Mouse (Mus musculus) CH12.LX (cell line): ENCODE data around the gene Mavs. TPM values are rescaled to one million over a fixed set of nuclear protein-coding genes. Genes with fewer than 3 reads are reported as not detected.

Experiments
- DNase-seq: peaks from one replicate; pipeline ENCODE4 v3.0.0-alpha.2; 2013; ENCODE audit errors: extremely low read depth
- H3K27ac ChIP-seq: 2 replicates; pipeline ENCODE4 v1.5.1; 2012; ENCODE audit warnings: low read depth, mild to moderate bottlenecking, control low read depth, moderate library complexity; ENCODE audit not compliant: insufficient read depth
- H3K27me3 ChIP-seq: replicated peaks from 2 replicates; pipeline ENCODE3; 2012; ENCODE audit warnings: inconsistent platforms
- H3K36me3 ChIP-seq, 2 experiments: replicated peaks in 1 of 2; 2 replicates each; pipeline versions ENCODE3 to v1.6.1; 2012; ENCODE audit warnings: inconsistent platforms in 1 of 2, low read length in 1 of 2, mild to moderate bottlenecking in 1 of 2, mixed read lengths in 1 of 2, moderate library complexity in 1 of 2; ENCODE audit not compliant: control insufficient read depth in 1 of 2, insufficient read depth in 1 of 2
- H3K4me1 ChIP-seq, 2 experiments: 2 replicates each; pipeline ENCODE4 v1.6.1; 2012; ENCODE audit warnings: inconsistent platforms in 1 of 2, moderate library complexity in 1 of 2; ENCODE audit not compliant: insufficient read depth in 2 of 2, control insufficient read depth in 1 of 2
- H3K4me2 ChIP-seq: 2 replicates; pipeline ENCODE4 v1.6.1; 2012; ENCODE audit warnings: low read depth, mild to moderate bottlenecking, control low read depth; ENCODE audit not compliant: poor library complexity, insufficient read depth, severe bottlenecking
- H3K4me3 ChIP-seq, 3 experiments: fragments of 150-350 bp in 1 of 3; sonication (generic) in 1 of 3; replicated peaks in 1 of 3; 2 replicates each; pipeline versions ENCODE3 to v1.5.1; 2011 to 2012; ENCODE audit warnings: low read depth in 2 of 3, low read length in 2 of 3, mild to moderate bottlenecking in 2 of 3, moderate library complexity in 2 of 3, control low read depth in 1 of 3, improper control_type of control experiment in 1 of 3, inconsistent platforms in 1 of 3, mixed read lengths in 1 of 3; ENCODE audit not compliant: poor library complexity in 1 of 3
- H3K79me2 ChIP-seq: replicated peaks from 2 replicates; pipeline ENCODE4 v1.6.1; 2012; ENCODE audit warnings: mild to moderate bottlenecking, moderate library complexity; ENCODE audit not compliant: control insufficient read depth, poor library complexity, insufficient read depth, severe bottlenecking; ENCODE audit errors: extremely low read depth
- H3K9ac ChIP-seq: 2 replicates; pipeline ENCODE4 v1.6.1; 2012; ENCODE audit warnings: low read depth, mild to moderate bottlenecking, control low read depth, moderate library complexity; ENCODE audit not compliant: insufficient read depth
- H3K9me3 ChIP-seq: replicated peaks from 2 replicates; pipeline ENCODE3; 2012; ENCODE audit warnings: low read length, inconsistent platforms, mixed read lengths
- BHLHE40 ChIP-seq: IDR thresholded peaks from 2 replicates; pipeline ENCODE4 v1.6.1; 2011; ENCODE audit warnings: mild to moderate bottlenecking, low read depth, low read length, improper control_type of control experiment
- CHD1 ChIP-seq: IDR thresholded peaks from 2 replicates; pipeline ENCODE4 v1.6.1; 2012; ENCODE audit warnings: low read depth, low read length, improper control_type of control experiment, inconsistent platforms
- CHD2 ChIP-seq: IDR thresholded peaks from 2 replicates; pipeline ENCODE4 v1.6.1; 2011; ENCODE audit warnings: low read length, improper control_type of control experiment
- EP300 ChIP-seq: IDR thresholded peaks from 2 replicates; pipeline ENCODE4 v1.6.1; 2011; ENCODE audit warnings: low read length, improper control_type of control experiment
- HCFC1 ChIP-seq: IDR thresholded peaks from 2 replicates; pipeline ENCODE4 v1.6.1; 2012; ENCODE audit warnings: low read depth, mild to moderate bottlenecking, inconsistent platforms, low read length, improper control_type of control experiment
- IRF4 ChIP-seq: IDR thresholded peaks from 2 replicates; pipeline ENCODE4 v1.6.1; 2014; ENCODE audit warnings: low read depth, mild to moderate bottlenecking, inconsistent platforms, low read length, improper control_type of control experiment
- JUN ChIP-seq: IDR thresholded peaks from 2 replicates; pipeline ENCODE4 v1.6.1; 2011; ENCODE audit warnings: low read depth, mild to moderate bottlenecking, low read length, improper control_type of control experiment, moderate library complexity; ENCODE audit not compliant: insufficient read depth
- JUND ChIP-seq: conservative IDR thresholded peaks from 2 replicates; pipeline ENCODE4 v1.6.1; 2011; ENCODE audit warnings: low read depth, low read length, improper control_type of control experiment
- KAT2A ChIP-seq: IDR thresholded peaks from 2 replicates; pipeline ENCODE4 v1.6.1; 2012; ENCODE audit warnings: low read length, improper control_type of control experiment, inconsistent platforms; ENCODE audit not compliant: insufficient replicate concordance
- MAFK ChIP-seq: IDR thresholded peaks from 2 replicates; pipeline ENCODE4 v1.6.1; 2011; ENCODE audit warnings: low read length, improper control_type of control experiment; ENCODE audit not compliant: insufficient replicate concordance
- MAZ ChIP-seq: IDR thresholded peaks from 2 replicates; pipeline ENCODE4 v1.6.1; 2012; ENCODE audit warnings: low read depth, mild to moderate bottlenecking, inconsistent platforms, low read length, improper control_type of control experiment, moderate library complexity
- MEF2A ChIP-seq: IDR thresholded peaks from 2 replicates; pipeline ENCODE4 v1.6.1; 2014; ENCODE audit warnings: low read depth, mild to moderate bottlenecking, inconsistent platforms, low read length, improper control_type of control experiment, borderline replicate concordance
- MXI1 ChIP-seq: IDR thresholded peaks from 2 replicates; pipeline ENCODE4 v1.6.1; 2011; ENCODE audit warnings: mild to moderate bottlenecking, low read depth, low read length, improper control_type of control experiment
- MYC ChIP-seq: IDR thresholded peaks from 2 replicates; pipeline ENCODE4 v1.6.1; 2011; ENCODE audit warnings: low read depth, mild to moderate bottlenecking, improper control_type of control experiment, low read length
- PAX5 ChIP-seq: IDR thresholded peaks from 2 replicates; pipeline ENCODE4 v1.6.1; 2012; ENCODE audit warnings: low read length, inconsistent platforms, mixed read lengths
- POLR2A ChIP-seq: IDR thresholded peaks from 2 replicates; pipeline ENCODE4 v1.6.1; 2011; ENCODE audit warnings: low read depth, mild to moderate bottlenecking, improper control_type of control experiment, low read length
- POLR2AphosphoS2 ChIP-seq: IDR thresholded peaks from 2 replicates; pipeline ENCODE4 v1.6.1; 2011; ENCODE audit warnings: low read depth, low read length, improper control_type of control experiment
- RAD21 ChIP-seq: IDR thresholded peaks from 2 replicates; pipeline ENCODE4 v1.6.1; 2011; ENCODE audit warnings: low read depth, mild to moderate bottlenecking, low read length, improper control_type of control experiment, moderate library complexity
- RCOR1 ChIP-seq: conservative IDR thresholded peaks from 2 replicates; pipeline ENCODE4 v1.6.1; 2012; ENCODE audit warnings: low read depth, mild to moderate bottlenecking, inconsistent platforms, low read length, improper control_type of control experiment
- SIN3A ChIP-seq: IDR thresholded peaks from 2 replicates; pipeline ENCODE4 v1.6.1; 2012; ENCODE audit warnings: low read length, improper control_type of control experiment, inconsistent platforms
- SMC3 ChIP-seq: IDR thresholded peaks from 2 replicates; pipeline ENCODE4 v1.6.1; 2011; ENCODE audit warnings: low read depth, low read length, improper control_type of control experiment
- TBP ChIP-seq: conservative IDR thresholded peaks from 2 replicates; pipeline ENCODE4 v1.6.1; 2011; ENCODE audit warnings: low read depth, low read length, improper control_type of control experiment
- USF1 ChIP-seq: IDR thresholded peaks from 2 replicates; pipeline ENCODE4 v1.6.1; 2014; ENCODE audit warnings: low read depth, mild to moderate bottlenecking, inconsistent platforms, low read length, improper control_type of control experiment
- USF2 ChIP-seq: conservative IDR thresholded peaks from 2 replicates; pipeline ENCODE4 v1.6.1; 2011; ENCODE audit warnings: low read depth, low read length, improper control_type of control experiment
- ZKSCAN1 ChIP-seq: IDR thresholded peaks from 2 replicates; pipeline ENCODE4 v1.6.1; 2012; ENCODE audit warnings: low read depth, inconsistent platforms, low read length, improper control_type of control experiment, borderline replicate concordance
- ZNF384 ChIP-seq: IDR thresholded peaks from 2 replicates; pipeline ENCODE4 v1.6.1; 2012; ENCODE audit warnings: low read depth, low read length, improper control_type of control experiment, inconsistent platforms
- dilution Hi-C: fragments of 300-500 bp; cut with MboI; formaldehyde crosslinking; loops from 2 replicates; pipeline ENCODE4 v1.14.3; 2020; ENCODE audit warnings: low sequenced_read_pairs; ENCODE audit not compliant: extremely low pct_unique_long_range_greater_than_20kb, extremely low pct_ligation_motif_present
- in situ Hi-C: fragments of 300-500 bp; cut with MboI; formaldehyde crosslinking; loops from 3 replicates; pipeline ENCODE4 v1.14.3; 2019; ENCODE audit warnings: low sequenced_read_pairs, low pct_ligation_motif_present, low pct_unique_long_range_greater_than_20kb, mixed read lengths
- polyA plus RNA-seq: library from polyadenylated mRNA; unstranded; fragments of >175 nt; gene quantifications from 2 replicates; pipeline ENCODE4 v1.2.1, GENCODE M21; 2012; ENCODE audit warnings: low read depth; ENCODE audit not compliant: insufficient read length
- total RNA-seq, 2 experiments: library from RNA; depleted of rRNA; stranded (reverse); fragments of 300-350 nt in 1 of 2; fragments of >200 nt in 1 of 2; gene quantifications; 2 replicates each; pipeline ENCODE4 v1.2.3; 2012 to 2014

The Mavs gene
- total and polyA plus RNA-seq, 3 experiments: 18.5 to 34.5 (median 25.6) TPM

DNA sequence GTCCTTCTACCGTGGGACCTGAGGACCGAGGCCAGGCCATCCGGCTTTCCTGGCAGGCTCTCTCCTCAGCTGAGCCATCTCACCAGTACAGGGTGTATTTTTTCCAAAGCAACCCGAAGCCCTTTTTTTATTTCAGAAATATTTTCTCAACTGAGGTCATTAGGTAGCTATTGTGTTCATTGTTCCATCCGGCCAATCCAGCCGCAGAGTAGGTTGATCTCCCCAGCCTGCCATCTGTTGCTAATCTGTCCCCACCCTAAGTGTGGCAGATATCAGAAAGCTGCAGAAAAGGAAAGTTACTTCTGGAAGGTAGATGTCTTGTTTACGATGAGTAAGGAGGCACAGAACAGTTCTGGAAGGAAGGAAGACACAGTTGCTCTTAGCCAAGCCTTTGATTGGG, 20.1 kb upstream of the Mavs start:
- dilution Hi-C loops (no loop called here), in situ Hi-C loops (no loop called here)
- Histone ChIP-seq H3K9me3 (no peaks in the 10 kb centered on the region), H3K4me2 (no peak overlapping the region), H3K4me3 (no peak overlapping the region), H3K27me3 (peaks cover 1% of the 10 kb centered on the region), H3K79me2 (no peaks in the 10 kb centered on the region), H3K9ac (no peak overlapping the region), H3K4me1 (peaks cover 6 to 14% of the 10 kb centered on the region in 2 experiments; a peak in 3 of 4 replicates), H3K36me3 (peaks cover 7 to 24% of the 10 kb centered on the region in 2 experiments), H3K27ac (no peak overlapping the region)
- no peak for DNase-seq
- no peak for TF ChIP-seq MYC
- TF ChIP-seq JUN: no peak
- no peak for TF ChIP-seq RCOR1
- no peak for TF ChIP-seq PAX5
- TF ChIP-seq IRF4: no peak
- no peak for TF ChIP-seq KAT2A
- TF ChIP-seq HCFC1: no peak
- TF ChIP-seq MXI1: no peak
- TF ChIP-seq RAD21: no peak
- no peak for TF ChIP-seq CHD1
- no peak for TF ChIP-seq MEF2A
- no peak for TF ChIP-seq POLR2A
- no peak for TF ChIP-seq CHD2

DNA sequence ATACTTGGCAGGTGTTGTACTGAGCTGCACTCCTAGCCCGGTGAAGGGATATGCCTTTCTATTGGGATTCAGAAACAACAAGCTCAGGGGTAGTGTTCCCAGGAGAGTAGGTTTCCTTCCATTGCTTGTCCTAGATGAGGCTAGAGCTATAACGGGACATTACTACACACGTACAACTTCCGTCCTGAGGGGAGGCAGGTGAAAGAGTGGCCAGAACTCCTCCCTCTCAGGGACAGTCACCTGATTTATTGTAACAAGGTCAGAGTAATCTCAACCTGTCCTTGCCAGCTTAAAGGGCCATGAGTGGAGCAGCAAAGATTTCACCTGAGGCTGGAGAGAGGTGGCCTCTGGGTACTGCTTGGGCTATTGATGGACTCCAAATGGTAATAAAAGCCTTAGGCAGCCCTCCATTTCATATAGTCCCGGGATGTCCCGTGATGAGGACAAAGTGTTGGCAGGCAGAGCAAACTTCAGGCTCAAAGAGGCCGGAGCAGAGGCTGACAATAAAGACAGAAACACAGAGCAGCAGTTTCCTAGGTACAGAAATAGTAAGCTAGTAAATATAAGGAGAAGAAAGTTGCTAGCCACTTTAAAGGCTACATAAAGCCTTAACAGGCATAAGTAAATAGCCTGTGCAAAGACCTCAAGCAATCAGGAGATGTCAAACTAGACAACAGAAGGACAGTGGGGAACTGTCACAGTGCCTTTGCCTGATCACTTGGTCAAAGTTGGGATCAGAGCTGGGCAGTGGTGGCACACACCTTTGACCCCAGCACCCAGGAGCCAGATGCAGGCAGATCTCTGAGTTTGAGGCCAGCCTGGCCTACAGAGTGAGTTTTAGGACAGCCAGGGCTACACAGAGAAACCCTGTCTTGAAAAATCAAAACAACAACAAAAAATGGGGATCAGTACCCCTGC, 17.7 kb upstream of the Mavs start:
- in situ Hi-C loops (no loop called here), dilution Hi-C loops (no loop called here)
- TF ChIP-seq SIN3A (no peak), ZNF384 (no peak), USF2 (no peak), PAX5 (no peak), USF1 (no peak), POLR2AphosphoS2 (no peak), MAFK (no peak), BHLHE40 (no peak), ZKSCAN1 (no peak), TBP (no peak), JUN (no peak), MYC (no peak), JUND (no peak), MAZ (no peak), CHD2 (no peak), SMC3 (no peak), CHD1 (no peak), RAD21 (no peak), EP300 (no peak)
- no peaks in the 10 kb centered on the region for H3K9me3 ChIP-seq
- no peak overlapping the region for H3K27ac ChIP-seq
- H3K79me2 ChIP-seq: no peaks in the 10 kb centered on the region
- DNase-seq: no peak
- H3K4me3 ChIP-seq: no peak overlapping the region
- no peak overlapping the region for H3K4me2 ChIP-seq
- H3K27me3 ChIP-seq: peaks cover 1% of the 10 kb centered on the region
- peaks cover 0 to 2% of the 10 kb centered on the region in 2 experiments; a peak in 2 of 4 replicates for H3K4me1 ChIP-seq
- H3K36me3 ChIP-seq: peaks cover 7 to 24% of the 10 kb centered on the region in 2 experiments
- H3K9ac ChIP-seq: no peak overlapping the region
